Mouse (Mus musculus) liver, embryonic 12.5 days (tissue): ENCODE data around the gene Lsmem1. TPM values are rescaled to one million over a fixed set of nuclear protein-coding genes. Genes with fewer than 3 reads are reported as not detected.

ENCODE experiments used
- ATAC-seq: fragments of 200-750 bp; cut with Nextera tagmentation; 2 replicates; pipeline ENCODE4 v1.8.0; 2017; ENCODE audit warnings: moderate number of reproducible peaks, mild to moderate bottlenecking, moderate library complexity
- H3K27ac ChIP-seq: fragments of 300-500 bp; sonication (generic); 2 replicates; pipeline ENCODE4 v1.5.1; 2016; ENCODE audit warnings: mild to moderate bottlenecking
- H3K27me3 ChIP-seq: fragments of 300-500 bp; sonication (generic); replicated peaks from 2 replicates; pipeline ENCODE4 v1.6.1; 2016; ENCODE audit warnings: mild to moderate bottlenecking, moderate library complexity
- H3K36me3 ChIP-seq: fragments of 300-500 bp; sonication (generic); 2 replicates; pipeline ENCODE4 v1.6.1; 2016; ENCODE audit warnings: mild to moderate bottlenecking, moderate library complexity
- H3K4me1 ChIP-seq: fragments of 300-500 bp; sonication (generic); 2 replicates; pipeline ENCODE4 v1.6.1; 2016
- H3K4me2 ChIP-seq: fragments of 300-500 bp; sonication (generic); 2 replicates; pipeline ENCODE4 v1.6.1; 2016; ENCODE audit warnings: mild to moderate bottlenecking, moderate library complexity
- H3K4me3 ChIP-seq: fragments of 300-500 bp; sonication (generic); 2 replicates; pipeline ENCODE4 v1.5.1; 2016; ENCODE audit warnings: mild to moderate bottlenecking, moderate library complexity
- H3K9ac ChIP-seq: fragments of 300-500 bp; sonication (generic); 2 replicates; pipeline ENCODE4 v1.6.1; 2016; ENCODE audit warnings: mild to moderate bottlenecking, moderate library complexity
- H3K9me3 ChIP-seq: fragments of 300-500 bp; sonication (generic); replicated peaks from 2 replicates; pipeline ENCODE4 v1.6.1; 2016; ENCODE audit warnings: mild to moderate bottlenecking, moderate library complexity
- whole genome bisulfite sequencing: fragments of 180-500 bp; shearing (Covaris S2); methylation state at CpG from one replicate; pipeline ENCODE4 v1.1.7; 2016; ENCODE audit not compliant: insufficient replicate concordance; 5-methylcytosine and 5-hydroxymethylcytosine counted together
- polyA plus RNA-seq: library from polyadenylated mRNA; unstranded; fragments of >200 nt; fragmentation: Nextera tagmentation; extraction: Ambion mirVana; gene quantifications from 2 replicates; pipeline ENCODE4 v1.2.1, GENCODE M21; 2016

Gene Lsmem1
- not detected in 2 replicates for polyA plus RNA-seq

DNA sequence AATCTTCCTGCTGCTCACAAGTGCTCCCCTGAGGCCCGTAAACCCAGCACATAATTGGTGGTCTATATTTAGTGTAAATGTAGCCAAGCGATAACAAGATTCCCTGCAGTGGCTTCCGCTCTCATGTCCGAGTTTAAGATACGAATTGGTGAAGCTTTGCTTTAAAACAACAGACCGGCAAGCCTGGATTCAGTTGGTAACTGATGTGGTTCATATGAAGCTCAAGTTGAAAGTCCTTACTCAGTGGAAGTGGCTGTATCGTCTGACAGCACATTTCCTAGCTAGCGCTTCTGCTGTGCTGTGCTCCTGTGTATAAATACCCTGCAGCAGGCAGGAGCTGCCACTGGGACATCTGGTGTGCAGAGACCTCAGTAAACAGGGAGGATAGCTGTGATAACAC, at the start of gene Lsmem1:
Gene Lsmem1 (minus strand): TSS at position 189 of the 400 bp plus-strand sequence.
- H3K4me3 ChIP-seq, result no peak within 1 kb of the TSS
- 83% methylated on average over 8 of the region's 8 CpGs for WGBS
- no peak within 1 kb of the TSS for H3K9ac ChIP-seq
- H3K9me3 ChIP-seq, result no peaks in the 10 kb centered on the region
- no peaks in the 10 kb centered on the region for H3K27me3 ChIP-seq
- no peaks in the 10 kb centered on the region for H3K4me1 ChIP-seq
- H3K27ac ChIP-seq, result no peak within 1 kb of the TSS
- H3K4me2 ChIP-seq, result no peak within 1 kb of the TSS
- ATAC-seq, result no peak
- peaks cover 33% of the 10 kb centered on the region for H3K36me3 ChIP-seq

DNA sequence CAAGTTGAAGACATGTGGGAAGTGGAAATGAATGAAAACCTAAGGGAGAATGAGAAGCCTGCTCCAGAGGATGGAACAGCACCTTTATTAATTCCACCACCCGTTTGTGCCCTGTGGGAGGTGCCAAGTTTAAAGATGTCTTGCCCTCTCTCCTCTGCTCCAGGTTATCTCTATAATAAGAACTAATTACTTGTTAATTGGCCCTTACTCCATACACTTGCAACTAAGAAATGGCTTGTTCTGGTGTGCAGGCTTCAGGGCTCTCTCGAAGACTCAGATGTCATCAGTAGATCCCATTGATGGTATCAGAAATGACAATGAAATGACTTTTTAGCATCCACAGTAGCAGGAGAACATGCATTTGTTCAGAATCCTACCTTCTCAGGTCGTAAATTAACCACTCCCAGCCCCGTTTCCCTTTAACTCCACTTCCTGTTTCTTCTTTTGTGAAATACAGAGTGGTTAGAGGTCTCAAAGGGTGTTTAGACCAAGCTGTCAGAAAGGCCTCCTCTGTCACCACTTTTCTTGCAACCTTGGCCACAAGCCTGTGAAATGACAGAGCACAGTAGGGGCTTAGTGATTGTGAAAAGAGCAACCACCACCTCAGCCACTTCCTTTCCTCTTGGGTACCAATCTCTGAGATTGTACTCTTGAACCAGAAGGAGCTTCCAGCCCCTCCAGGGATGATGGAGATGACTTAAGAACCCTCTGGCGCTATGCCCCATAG, 49.3 kb upstream of the Lsmem1 start, which contains the start of gene Ifrd1:
Gene Ifrd1 (minus strand): TSS at position 51 of the 727 bp plus-strand sequence.
- H3K9ac ChIP-seq, result no peak within 1 kb of the TSS
- no peaks in the 10 kb centered on the region for H3K27me3 ChIP-seq
- no peaks in the 10 kb centered on the region for H3K36me3 ChIP-seq
- H3K4me3 ChIP-seq, result no peak within 1 kb of the TSS
- peak; percentile 28; the same call in 1 of the 2 replicates for ATAC-seq
- H3K4me2 ChIP-seq, result peak within 1 kb of the TSS; percentile 30
- 52% methylated on average over 5 of the region's 5 CpGs for WGBS
- peak within 1 kb of the TSS; percentile 18 for H3K27ac ChIP-seq
- H3K9me3 ChIP-seq, result no peaks in the 10 kb centered on the region
- H3K4me1 ChIP-seq, result peaks cover 31% of the 10 kb centered on the region

DNA sequence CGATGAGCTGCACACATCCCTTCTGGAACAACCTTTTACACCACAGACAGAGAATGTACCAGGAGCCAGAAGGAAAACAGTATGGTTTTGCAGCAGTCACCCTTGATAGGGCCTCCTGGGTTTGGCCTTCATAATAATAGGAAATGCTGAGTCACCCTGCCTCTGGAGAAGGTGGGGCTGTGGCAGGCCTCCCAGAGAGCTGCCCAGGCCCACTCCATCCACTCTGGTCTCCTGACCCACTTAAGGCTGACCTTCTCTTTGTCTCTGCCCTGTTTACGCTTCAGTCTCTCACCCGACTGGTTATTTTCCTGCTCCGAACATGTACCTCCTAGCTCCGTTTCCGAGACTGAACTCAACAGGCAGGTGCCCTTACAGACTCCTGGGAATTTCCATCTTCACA, 48.7 kb upstream of the Lsmem1 start:
- no peaks in the 10 kb centered on the region for H3K9me3 ChIP-seq
- no peak overlapping the region for H3K4me3 ChIP-seq
- no peaks in the 10 kb centered on the region for H3K36me3 ChIP-seq
- H3K4me1 ChIP-seq, result peaks cover 31% of the 10 kb centered on the region
- no peaks in the 10 kb centered on the region for H3K27me3 ChIP-seq
- H3K27ac ChIP-seq, result peak overlapping the region; percentile 18; the same call in 1 of the 2 replicates
- 57% methylated on average over 6 of the region's 6 CpGs for WGBS
- no peak overlapping the region for H3K9ac ChIP-seq
- ATAC-seq, result peak; percentile 95
- peak overlapping the region; percentile 30 for H3K4me2 ChIP-seq

DNA sequence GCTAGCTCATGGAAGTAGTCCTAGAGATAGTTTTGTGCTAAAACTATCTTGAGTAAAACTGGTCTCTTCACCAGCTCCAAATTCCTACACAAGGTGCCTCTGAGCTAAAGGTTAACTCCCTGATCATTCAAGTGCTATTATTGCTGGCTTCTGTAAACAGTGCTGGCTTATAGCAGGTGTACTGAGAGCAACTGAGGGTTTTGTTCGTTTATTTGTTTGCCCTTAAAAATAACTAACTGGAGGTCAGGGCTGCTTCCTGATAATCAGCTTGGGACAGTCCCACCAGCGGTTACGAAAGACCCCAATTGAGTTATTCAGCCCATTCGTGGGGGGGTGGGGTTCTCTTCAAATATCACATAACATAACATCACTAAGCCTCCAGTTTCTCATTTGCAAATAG, 48.1 kb upstream of the Lsmem1 start:
- Histone ChIP-seq H3K4me3 (no peak overlapping the region), H3K27ac (peak overlapping the region; percentile 18), H3K27me3 (no peaks in the 10 kb centered on the region), H3K4me1 (peaks cover 31% of the 10 kb centered on the region), H3K9ac (no peak overlapping the region), H3K9me3 (no peaks in the 10 kb centered on the region), H3K36me3 (no peaks in the 10 kb centered on the region), H3K4me2 (peak overlapping the region; percentile 30)
- 44% methylated on average over 4 of the region's 4 CpGs for WGBS
- 0 out of 2 replicates have a peak, but pooled peaks have one; percentile 29 for ATAC-seq

DNA sequence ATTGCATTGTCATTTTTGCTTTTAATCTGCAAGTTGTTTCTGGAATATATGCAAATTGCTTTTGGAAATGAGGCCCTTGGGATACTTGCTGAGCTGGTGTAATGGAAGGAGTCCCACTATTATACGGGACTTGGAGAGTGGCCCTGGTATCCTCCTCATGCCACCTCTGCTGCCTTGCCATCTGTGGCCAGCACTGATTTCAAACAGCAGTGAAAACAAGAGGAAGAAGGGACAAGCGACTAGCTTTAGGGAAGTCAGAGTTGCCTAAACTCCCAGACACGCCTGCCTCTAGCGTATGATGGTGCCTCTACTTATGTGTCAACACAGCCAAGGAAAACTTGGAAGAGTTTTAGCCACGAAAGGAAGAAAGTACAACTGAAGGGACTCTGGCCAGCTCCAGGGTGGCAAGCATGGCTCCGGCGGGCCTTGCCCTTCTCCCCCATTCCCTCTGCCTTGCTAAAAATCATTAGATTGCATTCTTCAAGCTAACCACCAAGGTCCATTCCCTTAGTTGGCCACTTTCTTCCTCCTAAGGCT, 46.2 kb upstream of the Lsmem1 start:
- Histone ChIP-seq H3K4me3 (no peak overlapping the region), H3K27ac (no peak overlapping the region), H3K27me3 (0 out of 2 replicates have a peak, but pooled peaks cover 4% of the 10 kb centered on the region), H3K4me2 (no peak overlapping the region), H3K9ac (no peak overlapping the region), H3K36me3 (no peaks in the 10 kb centered on the region), H3K4me1 (peaks cover 31% of the 10 kb centered on the region), H3K9me3 (no peaks in the 10 kb centered on the region)
- 66% methylated on average over 7 of the region's 7 CpGs for WGBS
- no peak for ATAC-seq

DNA sequence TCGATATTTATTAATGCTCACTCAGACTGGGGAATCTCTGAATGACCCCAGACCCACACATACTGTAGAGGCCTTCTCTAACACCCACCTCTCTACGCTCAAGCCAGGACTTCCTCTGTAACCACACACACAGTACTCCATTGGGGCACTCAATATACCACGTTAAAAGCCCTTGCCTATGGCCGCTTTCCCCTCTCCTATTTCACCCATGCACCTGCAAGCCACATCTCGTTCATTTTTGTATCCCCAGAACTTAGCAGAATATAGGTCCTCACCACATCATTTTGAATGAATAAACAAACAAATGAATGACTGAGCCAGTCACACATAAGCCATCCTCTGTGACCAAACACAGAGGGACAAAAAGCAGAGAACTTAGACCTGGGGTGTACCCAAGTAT, 45.6 kb upstream of the Lsmem1 start:
- Histone ChIP-seq H3K9ac (no peak overlapping the region), H3K27me3 (0 out of 2 replicates have a peak, but pooled peaks cover 4% of the 10 kb centered on the region), H3K36me3 (no peaks in the 10 kb centered on the region), H3K4me2 (no peak overlapping the region), H3K4me3 (no peak overlapping the region), H3K9me3 (no peaks in the 10 kb centered on the region), H3K27ac (no peak overlapping the region), H3K4me1 (peaks cover 27% of the 10 kb centered on the region)
- 78% methylated on average over 5 of the region's 5 CpGs for WGBS
- ATAC-seq, result no peak

DNA sequence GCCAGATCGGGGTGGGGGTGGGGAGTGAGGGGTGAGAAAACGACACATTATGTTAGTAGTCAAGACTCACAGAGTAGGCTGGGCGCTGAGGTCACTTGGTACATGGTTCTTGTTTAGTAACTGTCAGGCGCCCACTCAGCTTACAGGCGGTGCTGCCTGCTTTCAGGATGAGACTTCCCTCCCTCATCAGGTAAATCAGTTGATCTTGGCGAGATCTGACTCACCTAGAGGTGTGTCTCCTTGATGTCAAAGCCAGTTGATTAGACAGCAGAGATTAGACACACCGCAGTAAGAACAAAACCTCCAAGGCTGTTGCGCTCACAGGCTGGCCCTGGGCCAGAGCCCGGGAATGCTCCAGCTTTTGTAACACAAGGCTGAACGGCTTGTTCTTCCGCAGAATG, 44.5 kb upstream of the Lsmem1 start:
- Histone ChIP-seq H3K9ac (no peak overlapping the region), H3K4me3 (no peak overlapping the region), H3K27ac (no peak overlapping the region), H3K36me3 (no peaks in the 10 kb centered on the region), H3K4me2 (no peak overlapping the region), H3K4me1 (peaks cover 24% of the 10 kb centered on the region), H3K27me3 (0 out of 2 replicates have a peak, but pooled peaks cover 4% of the 10 kb centered on the region), H3K9me3 (no peaks in the 10 kb centered on the region)
- WGBS, result 65% methylated on average over 11 of the region's 11 CpGs
- ATAC-seq, result no peak

DNA sequence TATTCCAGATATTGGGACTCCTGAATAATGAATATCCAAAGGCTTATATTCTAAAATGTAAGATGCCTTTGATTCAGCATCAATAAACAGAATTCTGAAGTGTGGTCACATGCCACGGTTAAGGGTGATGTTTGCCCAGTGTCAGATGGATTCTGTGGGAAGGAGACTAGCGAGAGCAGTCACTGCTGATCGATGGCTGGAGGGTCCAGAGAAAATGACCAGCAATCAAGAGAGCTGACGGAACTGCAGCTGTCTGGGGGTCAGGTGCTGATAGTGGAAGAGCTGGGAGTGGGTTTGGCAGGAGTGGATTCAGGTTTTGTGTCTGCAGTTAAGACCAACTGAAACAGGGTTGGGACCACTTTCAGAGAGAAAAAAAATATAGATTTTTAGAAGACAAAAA, 44.0 kb upstream of the Lsmem1 start:
- Histone ChIP-seq H3K27me3 (0 out of 2 replicates have a peak, but pooled peaks cover 4% of the 10 kb centered on the region), H3K4me3 (no peak overlapping the region), H3K27ac (no peak overlapping the region), H3K9ac (no peak overlapping the region), H3K4me2 (no peak overlapping the region), H3K9me3 (no peaks in the 10 kb centered on the region), H3K4me1 (peaks cover 19% of the 10 kb centered on the region), H3K36me3 (no peaks in the 10 kb centered on the region)
- WGBS, result 55% methylated on average over 4 of the region's 4 CpGs
- no peak for ATAC-seq

DNA sequence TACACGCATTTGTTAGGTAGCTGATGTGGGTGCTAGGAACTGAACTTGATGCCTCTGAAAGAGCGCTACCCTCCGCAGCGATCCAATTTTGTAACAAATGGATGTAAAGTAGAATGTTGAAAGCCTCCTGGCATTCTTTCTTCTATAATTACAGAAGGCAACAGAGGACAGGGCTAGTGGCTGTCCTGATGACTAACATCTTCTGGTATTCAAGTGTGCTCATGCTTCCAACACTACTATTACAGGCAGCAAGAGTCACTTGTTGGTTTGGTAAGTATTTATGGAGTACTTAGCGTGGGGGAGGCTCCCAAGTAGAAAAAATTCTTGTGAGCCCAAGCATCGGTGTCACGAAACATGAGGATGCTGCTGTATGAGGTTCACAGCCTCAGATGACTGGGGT, 39.9 kb upstream of the Lsmem1 start:
- WGBS, result 78% methylated on average over 7 of the region's 7 CpGs
- Histone ChIP-seq H3K9ac (no peak overlapping the region), H3K4me2 (no peak overlapping the region), H3K27ac (no peak overlapping the region), H3K4me3 (no peak overlapping the region), H3K4me1 (no peaks in the 10 kb centered on the region), H3K36me3 (no peaks in the 10 kb centered on the region), H3K27me3 (0 out of 2 replicates have a peak, but pooled peaks cover 4% of the 10 kb centered on the region), H3K9me3 (no peaks in the 10 kb centered on the region)
- ATAC-seq, result no peak

DNA sequence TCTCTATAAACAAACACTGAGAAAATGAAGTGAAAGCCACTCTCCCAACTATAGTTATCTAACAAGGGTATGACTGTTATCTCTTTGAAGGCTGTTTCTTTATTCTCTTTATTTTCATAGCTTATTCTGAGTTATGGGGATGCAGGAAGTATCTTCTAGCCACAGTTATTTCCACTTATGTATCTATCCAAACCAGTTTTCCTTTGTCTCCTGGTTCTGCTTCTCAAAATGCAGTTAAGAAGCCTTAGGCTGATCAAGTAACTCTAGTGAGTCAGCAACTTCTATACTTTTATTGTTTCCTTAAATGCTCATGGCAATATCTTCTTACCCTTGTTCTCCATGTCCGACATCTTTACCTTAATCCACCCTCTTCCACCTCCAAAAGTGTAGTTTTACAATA, 32.9 kb upstream of the Lsmem1 start:
- H3K9me3 ChIP-seq, result no peaks in the 10 kb centered on the region
- H3K9ac ChIP-seq, result no peak overlapping the region
- no peaks in the 10 kb centered on the region for H3K27me3 ChIP-seq
- no peaks in the 10 kb centered on the region for H3K4me1 ChIP-seq
- 78% methylated on average over 1 of the region's 1 CpGs for whole genome bisulfite sequencing
- H3K4me3 ChIP-seq, result no peak overlapping the region
- H3K27ac ChIP-seq, result no peak overlapping the region
- H3K36me3 ChIP-seq, result no peaks in the 10 kb centered on the region
- ATAC-seq, result no peak
- no peak overlapping the region for H3K4me2 ChIP-seq

DNA sequence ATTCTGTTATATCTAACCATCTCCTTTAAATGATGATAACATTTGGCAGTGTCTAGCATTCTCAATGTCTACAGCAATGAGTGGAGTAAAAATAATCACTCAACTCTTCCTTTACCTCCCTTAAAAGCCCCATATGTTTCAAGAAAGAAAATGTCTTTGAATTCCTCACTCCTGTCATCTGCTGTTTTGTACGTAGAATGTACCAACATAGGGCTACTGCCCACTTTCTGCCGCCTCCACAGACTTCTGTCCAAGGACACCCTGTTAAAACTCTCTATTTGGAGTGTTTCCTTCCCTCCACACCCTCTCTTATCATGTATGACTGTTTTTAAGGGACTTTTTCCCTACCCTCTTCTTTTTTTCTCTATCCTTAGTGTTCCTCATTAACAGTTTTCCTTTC, 32.3 kb upstream of the Lsmem1 start:
- no peak for ATAC-seq

DNA sequence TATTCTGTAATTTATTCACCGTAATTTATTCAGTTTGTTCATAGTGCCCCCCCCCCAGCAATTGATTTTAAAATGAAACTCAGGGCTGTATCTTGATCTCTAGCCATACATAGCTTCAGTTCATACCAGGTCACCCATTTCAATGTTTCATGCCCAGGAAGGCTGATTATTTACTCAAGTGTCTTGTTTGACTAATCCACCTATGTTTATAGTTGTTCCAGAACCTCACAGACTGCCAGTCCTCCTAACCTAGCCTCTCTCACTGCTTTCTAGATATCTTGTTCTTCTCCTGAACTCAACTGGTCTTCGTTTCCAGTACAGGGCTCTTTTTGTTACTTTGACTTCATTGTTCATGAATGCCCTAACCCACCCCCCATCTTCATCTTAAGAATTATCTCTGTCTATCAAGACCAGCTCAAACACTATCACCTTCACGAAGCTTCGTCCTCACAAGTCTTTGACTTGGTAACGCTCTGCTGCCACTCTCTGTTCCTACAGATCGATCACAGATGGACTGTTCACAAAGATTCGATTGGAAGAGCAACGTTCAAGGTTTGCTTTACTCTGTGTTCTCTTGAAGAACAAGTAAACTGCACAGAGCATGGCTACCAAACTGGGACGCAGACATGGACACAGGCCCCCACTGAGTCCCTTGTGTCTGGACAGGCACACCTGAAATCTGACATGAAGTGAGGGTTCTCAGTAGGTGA, 25.0 kb upstream of the Lsmem1 start:
- H3K36me3 ChIP-seq, result no peaks in the 10 kb centered on the region
- no peak overlapping the region for H3K4me3 ChIP-seq
- no peak for ATAC-seq
- H3K27me3 ChIP-seq, result no peaks in the 10 kb centered on the region
- H3K9me3 ChIP-seq, result no peaks in the 10 kb centered on the region
- H3K4me2 ChIP-seq, result peak overlapping the region; percentile 95
- no peak overlapping the region for H3K27ac ChIP-seq
- H3K4me1 ChIP-seq, result peaks cover 30% of the 10 kb centered on the region
- WGBS, result 86% methylated on average over 9 of the region's 9 CpGs
- no peak overlapping the region for H3K9ac ChIP-seq

More for the DNA sequence above, 32.3 kb upstream of the Lsmem1 start:
- H3K9me3 ChIP-seq, result no peaks in the 10 kb centered on the region
- no peak overlapping the region for H3K4me2 ChIP-seq
- no peaks in the 10 kb centered on the region for H3K4me1 ChIP-seq
- no peak overlapping the region for H3K9ac ChIP-seq
- no peaks in the 10 kb centered on the region for H3K27me3 ChIP-seq
- H3K4me3 ChIP-seq, result no peak overlapping the region
- WGBS, result 62% methylated on average over 2 of the region's 2 CpGs
- H3K27ac ChIP-seq, result no peak overlapping the region
- no peaks in the 10 kb centered on the region for H3K36me3 ChIP-seq
